Mouse (Mus musculus) forebrain, embryonic 10.5 days (tissue): ENCODE measurements around the gene Trmt61a. TPM values are rescaled to one million over a fixed set of nuclear protein-coding genes. Genes with fewer than 3 reads are reported as not detected.

Experiments
- DNase-seq: peaks from one replicate; pipeline ENCODE4 v3.0.0-alpha.2; 2017; ENCODE audit warnings: low spot score; ENCODE audit errors: extremely low spot score
- H3K27ac ChIP-seq: fragments of 300-500 bp; sonication (generic); 2 replicates; pipeline ENCODE4 v1.5.1; 2016; ENCODE audit warnings: mild to moderate bottlenecking
- H3K27me3 ChIP-seq: fragments of 300-500 bp; sonication (generic); 2 replicates; pipeline ENCODE4 v1.6.1; 2016; ENCODE audit warnings: mild to moderate bottlenecking; ENCODE audit not compliant: poor library complexity, severe bottlenecking
- H3K36me3 ChIP-seq: fragments of 300-500 bp; sonication (generic); replicated peaks from 2 replicates; pipeline ENCODE4 v1.6.1; 2016; ENCODE audit warnings: mild to moderate bottlenecking, moderate library complexity
- H3K4me1 ChIP-seq: fragments of 300-500 bp; sonication (generic); 2 replicates; pipeline ENCODE4 v1.6.1; 2016
- H3K4me3 ChIP-seq: fragments of 300-500 bp; sonication (generic); 2 replicates; pipeline ENCODE4 v1.5.1; 2016; ENCODE audit warnings: mild to moderate bottlenecking, moderate library complexity
- H3K9me3 ChIP-seq: fragments of 300-500 bp; sonication (generic); 2 replicates; pipeline ENCODE4 v1.6.1; 2016; ENCODE audit warnings: mild to moderate bottlenecking, moderate library complexity
- whole genome bisulfite sequencing: fragments of 180-500 bp; shearing (Covaris S2); methylation state at CpG from one replicate; pipeline ENCODE4 v1.1.7; 2016; 5-methylcytosine and 5-hydroxymethylcytosine counted together
- polyA plus RNA-seq: library from polyadenylated mRNA; unstranded; fragments of >200 nt; fragmentation: Nextera tagmentation; extraction: Ambion mirVana; gene quantifications from 2 replicates; pipeline ENCODE4 v1.2.1, GENCODE M21; 2016

The Trmt61a gene
- polyA plus RNA-seq, 1 experiment from 2014 or later = 23.8 TPM

- 15% methylated on average over 18 of the region's 18 CpGs for WGBS
- Histone ChIP-seq H3K4me3 (peak overlapping the region; percentile 40), H3K9me3 (no peaks in the 10 kb centered on the region), H3K4me1 (peaks cover 91% of the 10 kb centered on the region), H3K36me3 (no peaks in the 10 kb centered on the region), H3K27ac (peak overlapping the region; percentile 98), H3K27me3 (no peaks in the 10 kb centered on the region)
- peak; percentile 90 for DNase-seq
These were observed 15.7 kb downstream of the Trmt61a start for GRCm38 (mm10) chr12:111693341-111694270.

- peak overlapping the region; percentile 98 for H3K27ac ChIP-seq
- H3K4me1 ChIP-seq = peaks cover 90% of the 10 kb centered on the region
- peak overlapping the region; percentile 40 for H3K4me3 ChIP-seq
- WGBS = 9% methylated on average over 12 of the region's 12 CpGs
- DNase-seq = no peak
- H3K36me3 ChIP-seq = no peaks in the 10 kb centered on the region
- no peaks in the 10 kb centered on the region for H3K27me3 ChIP-seq
- H3K9me3 ChIP-seq = no peaks in the 10 kb centered on the region
These were observed 16.4 kb downstream of the Trmt61a start for GRCm38 (mm10) chr12:111694271-111694781.

DNA sequence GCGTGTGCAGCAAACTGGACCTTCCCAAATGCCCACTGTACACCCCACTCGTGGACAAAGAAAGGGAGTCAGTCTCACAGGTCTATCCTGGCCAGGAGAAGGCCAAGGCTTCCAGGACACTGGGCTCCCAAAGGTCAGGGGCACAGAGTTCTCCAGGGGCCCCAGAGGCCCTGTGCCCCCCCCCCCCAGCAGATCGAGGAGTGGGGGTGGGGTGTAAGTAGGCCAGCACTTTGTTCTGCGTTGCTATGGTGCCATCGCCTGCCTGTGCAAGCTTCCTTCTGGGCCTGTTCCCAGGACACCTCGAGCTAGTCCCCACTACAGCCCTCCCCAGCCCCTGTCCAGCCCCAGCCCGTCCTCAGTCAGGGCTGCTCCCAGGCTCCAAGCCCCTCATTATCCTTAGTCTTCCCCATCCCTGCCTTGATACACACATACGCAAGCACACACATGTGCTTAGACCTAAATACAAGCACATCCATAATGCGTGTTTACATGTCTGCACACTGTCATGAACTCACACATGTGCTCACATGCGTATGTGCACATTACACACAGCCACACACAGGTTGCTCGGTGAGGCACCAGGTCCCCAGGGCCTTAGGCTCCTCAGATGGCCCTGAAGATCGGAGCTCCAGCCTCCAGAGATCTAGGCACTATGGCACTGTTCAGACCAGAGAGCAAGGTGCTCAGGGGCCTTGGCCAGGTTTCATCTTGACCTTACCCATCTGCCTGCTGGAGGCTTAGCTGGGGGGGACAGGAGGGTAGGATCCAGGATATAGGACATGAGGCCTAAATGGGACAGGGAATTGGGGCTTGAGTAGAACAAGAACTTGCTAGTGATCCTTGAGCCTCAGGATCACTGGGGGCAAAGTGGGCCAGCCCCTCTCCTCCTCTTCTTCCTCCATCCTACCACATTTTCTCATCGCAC is 17.2 kb downstream of the Trmt61a start:
- H3K27me3 ChIP-seq = no peaks in the 10 kb centered on the region
- peak overlapping the region; percentile 98 for H3K27ac ChIP-seq
- H3K4me1 ChIP-seq = peaks cover 90% of the 10 kb centered on the region
- H3K9me3 ChIP-seq = no peaks in the 10 kb centered on the region
- H3K36me3 ChIP-seq = no peaks in the 10 kb centered on the region
- H3K4me3 ChIP-seq = peak overlapping the region; percentile 40
- DNase-seq = peak; percentile 71
- WGBS = 45% methylated on average over 13 of the region's 13 CpGs

DNA sequence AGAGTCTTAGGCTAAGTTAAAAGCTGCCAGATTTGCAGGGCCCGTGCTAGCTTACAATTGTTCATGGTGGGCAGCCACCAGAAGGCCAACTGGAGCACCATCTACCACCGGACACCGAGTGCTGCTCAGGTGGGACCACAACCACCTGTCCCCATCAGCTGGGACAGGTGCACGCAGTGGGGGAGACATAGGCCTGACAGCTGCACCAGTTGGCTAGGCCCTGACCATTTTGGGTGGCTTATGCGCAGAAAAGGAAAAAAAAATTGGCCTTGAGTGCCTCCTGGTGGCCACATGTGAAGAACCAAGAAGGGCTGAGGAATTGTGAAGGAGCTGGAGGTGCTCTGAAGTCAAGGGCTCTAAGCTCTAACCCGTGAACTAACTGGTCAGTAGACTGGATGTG is 18.3 kb downstream of the Trmt61a start:
- peak; percentile 81 for DNase-seq
- Histone ChIP-seq H3K4me3 (no peak overlapping the region), H3K27me3 (no peaks in the 10 kb centered on the region), H3K9me3 (no peaks in the 10 kb centered on the region), H3K4me1 (peaks cover 89% of the 10 kb centered on the region), H3K36me3 (no peaks in the 10 kb centered on the region), H3K27ac (peak overlapping the region; percentile 98)
- WGBS = 22% methylated on average over 6 of the region's 6 CpGs

GRCm38 (mm10) chr12:111697708-111698107 is 19.8 kb downstream of the Trmt61a start:
- H3K4me3 ChIP-seq = no peak overlapping the region
- peaks cover 79% of the 10 kb centered on the region for H3K4me1 ChIP-seq
- DNase-seq = no peak
- no peaks in the 10 kb centered on the region for H3K36me3 ChIP-seq
- no peaks in the 10 kb centered on the region for H3K27me3 ChIP-seq
- WGBS = 74% methylated on average over 4 of the region's 4 CpGs
- peak overlapping the region; percentile 98 for H3K27ac ChIP-seq
- no peaks in the 10 kb centered on the region for H3K9me3 ChIP-seq

DNA sequence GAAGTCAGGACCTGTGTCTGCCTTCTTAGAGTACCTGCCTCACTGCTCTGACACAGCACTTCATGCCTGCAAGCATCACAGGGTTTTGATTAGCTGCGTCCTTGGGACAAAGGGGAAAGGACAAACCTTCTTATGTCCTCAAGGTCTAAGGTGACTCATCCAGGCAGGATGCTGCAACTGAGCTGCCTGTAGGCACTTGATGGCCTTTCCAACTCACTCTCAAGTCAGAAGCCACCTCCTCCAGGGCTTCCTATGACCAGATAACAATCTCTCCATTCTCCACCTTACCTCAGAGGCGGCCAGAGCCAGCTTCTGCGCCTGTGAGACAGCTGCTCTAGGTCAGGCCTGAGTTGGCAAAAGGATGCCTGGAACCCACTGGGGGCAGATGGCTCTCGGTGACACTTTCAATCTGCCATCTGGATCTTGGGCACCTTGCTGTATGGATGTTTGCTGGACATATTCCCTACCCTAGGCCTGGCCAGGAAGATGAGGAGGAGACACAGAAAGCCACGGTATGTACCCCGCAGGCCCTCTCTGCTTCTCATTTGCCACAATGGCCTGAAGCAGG is 20.5 kb downstream of the Trmt61a start:
- Histone ChIP-seq H3K27ac (peak overlapping the region; percentile 98), H3K27me3 (no peaks in the 10 kb centered on the region), H3K4me3 (no peak overlapping the region), H3K9me3 (no peaks in the 10 kb centered on the region), H3K36me3 (no peaks in the 10 kb centered on the region), H3K4me1 (peaks cover 72% of the 10 kb centered on the region)
- no peak for DNase-seq
- 82% methylated on average over 6 of the region's 6 CpGs for WGBS

- Histone ChIP-seq H3K9me3 (no peaks in the 10 kb centered on the region), H3K4me3 (no peak overlapping the region), H3K4me1 (peaks cover 64% of the 10 kb centered on the region), H3K27me3 (no peaks in the 10 kb centered on the region), H3K27ac (peak overlapping the region; percentile 68), H3K36me3 (no peaks in the 10 kb centered on the region)
- DNase-seq = no peak
- WGBS = 90% methylated on average over 4 of the region's 4 CpGs
These were observed 21.6 kb downstream of the Trmt61a start for GRCm38 (mm10) chr12:111699542-111699941.

GRCm38 (mm10) chr12:111700920-111701458 is 23.1 kb downstream of the Trmt61a start:
- Histone ChIP-seq H3K4me3 (no peak overlapping the region), H3K27ac (peak overlapping the region; percentile 44), H3K4me1 (peaks cover 62% of the 10 kb centered on the region), H3K27me3 (no peaks in the 10 kb centered on the region), H3K36me3 (peaks cover 1% of the 10 kb centered on the region), H3K9me3 (no peaks in the 10 kb centered on the region)
- 71% methylated on average over 9 of the region's 9 CpGs for WGBS
- DNase-seq = no peak

DNA sequence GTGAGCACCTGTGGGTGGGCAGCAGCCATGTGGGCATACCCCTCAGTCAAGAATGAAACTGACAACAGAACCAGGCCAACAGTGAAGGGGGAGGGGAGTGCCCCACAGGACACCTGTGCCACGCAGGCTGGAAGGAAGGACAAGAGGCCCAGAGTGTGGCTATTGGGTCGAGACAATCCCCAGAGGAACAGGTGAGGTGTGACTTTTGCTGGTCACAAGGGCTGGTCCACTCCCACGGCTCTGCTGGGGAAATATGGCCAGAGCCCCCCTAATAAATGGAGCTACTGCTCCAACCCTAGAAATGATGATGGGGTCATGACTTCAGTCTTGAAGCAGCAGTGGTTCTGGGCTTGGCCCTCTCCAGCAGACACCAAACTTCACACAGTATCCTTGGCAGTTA is 25.4 kb downstream of the Trmt61a start:
- H3K4me1 ChIP-seq = peaks cover 51% of the 10 kb centered on the region
- H3K36me3 ChIP-seq = peaks cover 24% of the 10 kb centered on the region
- no peak for DNase-seq
- no peak overlapping the region for H3K4me3 ChIP-seq
- no peaks in the 10 kb centered on the region for H3K9me3 ChIP-seq
- WGBS = 78% methylated on average over 3 of the region's 3 CpGs
- H3K27ac ChIP-seq = no peak overlapping the region
- no peaks in the 10 kb centered on the region for H3K27me3 ChIP-seq

DNA sequence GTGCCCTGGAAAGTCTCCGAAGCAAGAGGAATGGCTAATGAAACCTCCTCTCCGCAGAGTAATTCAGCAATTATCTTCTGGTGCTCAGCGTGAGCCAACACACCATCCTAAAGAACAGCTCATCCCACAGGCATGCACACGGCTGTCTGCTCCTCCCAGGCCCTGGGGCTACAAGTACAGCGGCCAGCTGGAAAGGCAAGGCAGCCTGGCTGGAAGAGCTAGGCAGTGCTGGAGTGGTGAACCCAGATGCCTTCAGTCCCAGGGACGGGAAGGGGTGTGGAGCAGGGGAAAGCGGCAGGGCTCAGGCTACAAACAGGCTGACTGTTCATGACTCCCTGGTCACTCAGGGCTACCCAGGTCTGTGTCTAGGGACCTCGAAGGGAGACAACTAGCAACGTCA is 26.7 kb downstream of the Trmt61a start:
- peaks cover 37% of the 10 kb centered on the region for H3K36me3 ChIP-seq
- H3K4me3 ChIP-seq = peak overlapping the region; percentile 6; the same call in 1 of the 2 replicates
- H3K27ac ChIP-seq = peak overlapping the region; percentile 63
- H3K4me1 ChIP-seq = peaks cover 43% of the 10 kb centered on the region
- no peak for DNase-seq
- no peaks in the 10 kb centered on the region for H3K27me3 ChIP-seq
- 66% methylated on average over 9 of the region's 9 CpGs for WGBS
- H3K9me3 ChIP-seq = no peaks in the 10 kb centered on the region

GRCm38 (mm10) chr12:111705186-111705973 is 27.5 kb downstream of the Trmt61a start:
- Histone ChIP-seq H3K4me3 (no peak overlapping the region), H3K9me3 (no peaks in the 10 kb centered on the region), H3K27ac (peak overlapping the region; percentile 63), H3K27me3 (no peaks in the 10 kb centered on the region), H3K36me3 (peaks cover 45% of the 10 kb centered on the region), H3K4me1 (peaks cover 40% of the 10 kb centered on the region)
- WGBS = 87% methylated on average over 15 of the region's 15 CpGs
- DNase-seq = no peak
